Mouse (Mus musculus): ENCODE results near the gene Zfp750.

GRCm38 (mm10) chr11:121519703-121520102, 570 bp upstream of the Zfp750 start:
- no peak for TF ChIP-seq CTCF (IDR thresholded peaks at IDR 0.05; ENCODE audit: control insufficient read depth, insufficient read depth, insufficient read length)
- TF ChIP-seq MAX (IDR thresholded peaks at IDR 0.05), result no peak
- TF ChIP-seq USF1 (IDR thresholded peaks at IDR 0.05; ENCODE audit: low read depth), result no peak
- no peak for TF ChIP-seq FOSL1 (IDR thresholded peaks at IDR 0.05; ENCODE audit: insufficient read depth, low read length, poor library complexity, severe bottlenecking)
